Mouse (Mus musculus): ENCODE results near the gene 2900026A02Rik.

Gene 2900026A02Rik

DNA sequence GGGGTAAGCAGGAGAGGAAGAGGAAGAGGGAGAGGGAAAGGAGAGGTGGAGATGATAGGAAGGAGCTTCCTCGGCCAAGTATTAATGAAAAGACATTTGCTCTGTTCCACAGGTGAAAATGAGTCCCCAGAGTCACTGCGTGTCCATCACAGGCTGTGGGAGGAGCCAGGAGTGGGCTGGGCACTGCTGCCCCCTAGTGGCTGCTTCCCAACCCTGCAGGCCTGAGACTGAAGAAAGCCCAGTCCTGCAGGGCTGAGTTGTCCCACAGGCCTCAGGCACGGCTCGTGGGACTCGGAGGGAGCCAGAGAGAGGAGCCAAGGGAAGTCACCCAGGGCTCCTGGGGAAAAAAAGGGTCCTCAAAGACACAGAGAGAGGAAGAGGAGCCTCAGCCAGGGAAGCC lies 47.7 kb downstream of the 2900026A02Rik start:
- peak; percentile 72 for DNase-seq (ENCODE audit: low spot score)

DNA sequence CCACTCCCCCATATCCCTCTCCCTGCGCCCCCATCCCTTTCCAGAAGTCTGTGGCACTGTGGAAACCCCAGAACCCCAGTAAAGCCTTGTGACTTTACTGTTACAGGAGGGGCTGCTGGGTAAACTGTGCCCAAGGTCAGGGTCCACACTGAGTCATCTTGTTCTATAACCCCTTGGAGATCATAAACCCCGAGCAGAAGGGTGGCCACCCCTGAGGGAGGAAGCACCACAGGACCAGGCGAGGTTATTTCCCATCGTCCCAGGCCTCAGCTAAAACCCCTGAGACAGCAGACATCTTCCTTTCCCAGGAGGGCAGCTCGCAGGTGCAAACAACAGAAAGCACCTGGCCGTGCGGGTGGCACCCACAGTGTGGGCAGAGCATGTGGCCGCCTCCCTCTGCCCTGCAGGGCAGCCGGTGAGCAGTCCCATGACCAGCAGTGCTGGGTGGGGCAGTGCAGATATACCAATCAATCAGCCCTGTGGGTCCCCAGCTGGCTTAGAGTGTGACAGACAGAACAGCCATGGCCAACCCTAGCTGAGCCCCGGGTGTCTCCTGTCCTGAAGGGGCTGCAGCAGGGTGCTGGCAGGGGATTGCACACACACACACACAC lies 49.0 kb downstream of the 2900026A02Rik start:
- DNase-seq (ENCODE audit: low spot score), result no peak

DNA sequence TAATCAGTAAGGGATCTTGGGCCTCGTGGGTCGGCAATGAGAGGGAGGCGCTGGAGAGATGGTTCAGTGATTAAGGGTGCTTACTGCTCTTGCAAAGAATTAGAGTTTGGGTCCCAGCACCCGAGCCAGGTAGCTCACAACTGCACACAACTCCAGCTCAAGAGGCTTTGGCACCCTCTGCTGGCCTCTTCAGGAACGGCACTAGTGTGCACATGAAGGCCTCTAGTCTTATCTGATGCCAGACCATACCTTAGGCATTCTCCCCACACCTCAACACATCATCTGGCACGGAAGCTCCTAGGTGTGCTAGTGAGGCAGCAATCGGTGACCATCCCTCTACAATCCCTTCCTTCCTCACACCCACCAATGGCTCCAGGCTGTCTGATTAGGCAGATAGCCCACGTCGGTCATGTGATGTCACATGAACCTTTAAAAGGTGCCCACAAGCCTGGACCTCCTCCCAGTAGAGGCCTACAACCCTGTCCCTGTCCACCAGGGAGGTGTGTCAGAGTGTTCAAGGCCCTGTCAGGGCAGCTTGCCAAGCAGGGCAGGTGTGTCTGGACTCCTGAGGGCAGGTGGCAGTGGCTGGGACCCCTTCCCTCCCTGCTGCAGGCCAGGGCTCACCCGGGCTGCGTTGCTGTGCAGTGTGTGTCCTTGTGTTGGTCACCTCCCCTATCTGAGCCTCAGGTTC lies 50.8 kb downstream of the 2900026A02Rik start:
- no peak for DNase-seq (ENCODE audit: low spot score)

DNA sequence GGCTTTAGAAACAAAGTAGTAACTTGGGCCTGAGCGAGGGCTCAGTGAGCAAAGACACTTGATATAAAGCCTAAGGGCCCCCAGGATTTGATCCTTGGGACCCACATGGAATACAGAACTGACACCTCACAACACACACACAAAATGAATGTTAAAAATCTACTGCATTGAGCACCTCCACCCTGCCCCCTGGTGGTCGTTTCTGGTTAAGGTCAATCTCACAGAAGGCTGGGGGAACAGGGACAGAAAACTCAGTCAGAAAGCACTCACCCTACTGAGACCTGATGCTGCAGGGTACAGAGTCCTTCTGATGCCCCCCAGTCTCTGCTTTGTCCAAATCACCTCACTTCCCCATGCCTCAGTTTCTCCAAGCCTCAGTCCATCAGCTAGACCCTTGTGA lies 53.3 kb downstream of the 2900026A02Rik start:
- DNase-seq (ENCODE audit: low spot score), result no peak

DNA sequence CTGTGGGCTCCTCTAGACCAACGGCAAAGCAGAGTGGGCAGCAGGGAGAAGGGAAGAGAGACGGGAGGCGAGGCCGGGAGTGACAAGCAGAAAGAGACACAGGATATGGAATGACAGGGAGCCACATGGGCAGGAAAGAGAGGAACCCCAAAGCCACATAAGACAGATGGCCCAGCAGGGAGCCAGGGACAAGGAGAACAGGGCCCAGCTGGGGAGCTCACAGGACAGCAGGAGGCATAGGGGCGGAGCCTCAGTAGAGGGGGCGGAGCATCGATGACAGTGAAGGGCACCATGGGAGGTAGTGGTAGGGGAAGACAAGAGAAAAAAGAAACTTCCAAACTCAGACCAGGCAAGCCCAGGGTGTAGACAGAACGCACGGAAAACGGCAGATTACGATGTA lies 55.6 kb downstream of the 2900026A02Rik start:
- no peak for DNase-seq (ENCODE audit: low spot score)

DNA sequence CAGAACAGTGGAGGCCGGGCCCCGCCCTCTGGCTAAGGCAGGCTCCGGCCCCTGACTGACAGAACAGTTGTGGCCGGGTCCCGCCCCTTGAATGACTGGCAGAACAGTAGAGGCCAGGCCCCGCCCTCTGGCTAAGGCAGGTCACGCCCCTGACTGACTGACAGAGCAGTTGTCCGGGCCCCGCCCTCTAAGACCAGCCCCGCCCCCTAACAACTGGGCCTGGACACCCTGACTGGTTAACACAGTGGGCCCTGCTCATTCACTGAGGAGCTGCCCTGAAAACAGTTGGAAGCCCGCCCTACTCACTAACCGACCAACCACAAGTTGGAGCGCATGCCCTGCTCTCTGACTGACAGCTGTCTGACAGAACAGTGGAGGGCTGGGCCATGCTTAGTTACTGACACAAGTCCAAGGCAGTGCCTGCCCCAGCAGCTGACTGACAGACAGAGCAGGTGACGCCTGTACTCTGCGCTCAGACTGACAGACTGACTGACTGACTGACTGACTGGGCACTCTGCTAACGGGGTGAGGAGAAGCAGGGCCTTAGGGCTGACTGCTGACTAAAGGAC lies 56.1 kb downstream of the 2900026A02Rik start:
- no peak for DNase-seq (ENCODE audit: low spot score)

DNA sequence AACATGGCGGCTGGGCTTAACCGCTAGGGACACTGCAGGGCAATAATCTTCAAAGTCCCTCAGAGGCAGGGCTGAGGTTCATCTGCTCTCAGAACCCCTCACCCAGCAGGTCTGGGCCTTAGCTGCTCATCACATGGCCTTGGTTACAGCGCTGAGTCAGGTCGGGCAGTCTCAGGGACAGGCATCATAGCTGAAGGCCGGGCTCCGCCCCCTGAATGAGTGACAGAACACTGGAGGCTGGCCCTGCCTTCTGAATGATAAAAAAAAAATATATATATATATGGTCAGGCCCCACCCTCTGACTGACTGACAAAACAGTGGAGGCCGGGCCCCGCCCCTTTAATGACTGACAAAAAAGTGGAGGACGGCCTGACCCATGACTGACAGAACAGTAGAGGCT lies 56.6 kb downstream of the 2900026A02Rik start:
- no peak for DNase-seq (ENCODE audit: low spot score)

DNA sequence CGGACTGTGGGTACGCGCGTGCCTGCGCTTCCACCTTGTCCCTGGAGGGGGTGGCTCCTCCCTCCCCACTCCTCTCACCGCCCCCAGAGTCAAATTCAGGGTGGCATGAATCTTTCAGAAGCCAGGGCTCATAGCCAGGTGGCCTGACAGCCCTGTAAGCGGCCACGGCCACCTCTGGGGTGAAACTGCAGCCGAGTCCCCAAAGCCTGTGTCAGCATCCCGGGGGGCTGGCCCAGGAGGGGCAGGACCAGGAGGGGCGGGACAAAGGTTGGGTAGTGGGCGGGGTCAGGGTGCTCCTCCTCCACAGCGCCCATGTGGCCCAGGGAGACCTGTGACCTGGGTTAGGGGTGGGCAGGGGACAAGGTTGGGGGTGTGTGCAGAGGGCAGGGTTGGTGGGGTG lies 57.9 kb downstream of the 2900026A02Rik start:
- no peak for DNase-seq (ENCODE audit: low spot score)

DNA sequence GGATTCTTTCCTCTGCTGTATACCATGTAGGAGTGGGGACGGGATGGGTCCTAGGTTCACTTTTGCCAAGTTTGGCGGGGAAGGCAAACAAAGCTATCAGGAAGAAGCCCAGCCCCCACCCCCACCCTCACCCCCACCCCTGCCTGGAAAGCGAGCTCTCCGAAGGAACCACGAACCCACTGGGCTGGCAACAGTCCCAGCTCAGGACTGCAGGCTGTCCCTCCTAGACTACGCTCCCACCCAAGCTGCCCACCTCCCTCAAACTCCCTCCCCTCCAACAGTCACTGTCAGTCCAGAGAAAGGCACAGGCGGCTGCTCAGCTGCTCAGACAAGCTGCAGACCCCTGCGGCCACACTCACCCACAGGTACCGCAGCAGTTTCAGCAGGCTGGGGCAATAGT lies 58.3 kb downstream of the 2900026A02Rik start:
- DNase-seq (ENCODE audit: low spot score), result no peak

DNA sequence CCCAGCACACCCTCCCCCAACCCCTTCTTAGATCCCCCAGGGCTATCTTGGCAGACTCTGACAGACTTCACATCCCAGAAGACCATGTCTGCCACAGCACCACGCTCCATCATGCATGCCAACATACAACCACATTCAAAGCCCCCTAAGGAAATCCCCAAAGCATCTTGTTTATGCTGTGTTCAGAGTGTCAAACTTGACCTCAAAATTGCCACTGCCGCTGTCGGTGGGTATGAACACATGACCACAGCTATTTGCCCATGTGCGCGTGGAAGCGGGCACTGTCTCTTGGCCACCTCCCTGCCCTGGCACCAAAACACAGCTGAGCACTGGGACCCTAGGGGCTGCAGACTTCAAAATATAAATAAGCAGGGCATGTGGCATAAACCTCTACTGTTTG lies 59.5 kb downstream of the 2900026A02Rik start:
- no peak for DNase-seq (ENCODE audit: low spot score)

DNA sequence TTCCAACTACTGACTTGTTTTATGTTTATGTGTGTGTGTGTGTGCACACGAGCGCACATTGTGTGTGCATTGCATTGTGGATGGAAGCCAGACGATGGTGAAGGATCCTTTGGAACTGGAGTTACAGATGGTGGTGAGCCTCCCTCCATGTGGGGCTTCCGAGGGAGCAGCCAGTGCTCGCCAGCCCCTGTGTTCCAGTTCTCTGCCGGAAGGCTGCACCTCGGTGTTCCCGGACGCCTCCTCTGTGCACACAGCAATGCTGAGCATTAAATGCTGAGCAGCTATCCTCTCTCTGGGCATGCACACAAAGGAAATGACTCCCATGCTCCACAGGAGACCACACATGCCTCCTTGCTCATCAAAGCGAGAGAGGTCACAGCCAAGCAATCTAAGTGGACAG lies 60.7 kb downstream of the 2900026A02Rik start:
- no peak for DNase-seq (ENCODE audit: low spot score)

DNA sequence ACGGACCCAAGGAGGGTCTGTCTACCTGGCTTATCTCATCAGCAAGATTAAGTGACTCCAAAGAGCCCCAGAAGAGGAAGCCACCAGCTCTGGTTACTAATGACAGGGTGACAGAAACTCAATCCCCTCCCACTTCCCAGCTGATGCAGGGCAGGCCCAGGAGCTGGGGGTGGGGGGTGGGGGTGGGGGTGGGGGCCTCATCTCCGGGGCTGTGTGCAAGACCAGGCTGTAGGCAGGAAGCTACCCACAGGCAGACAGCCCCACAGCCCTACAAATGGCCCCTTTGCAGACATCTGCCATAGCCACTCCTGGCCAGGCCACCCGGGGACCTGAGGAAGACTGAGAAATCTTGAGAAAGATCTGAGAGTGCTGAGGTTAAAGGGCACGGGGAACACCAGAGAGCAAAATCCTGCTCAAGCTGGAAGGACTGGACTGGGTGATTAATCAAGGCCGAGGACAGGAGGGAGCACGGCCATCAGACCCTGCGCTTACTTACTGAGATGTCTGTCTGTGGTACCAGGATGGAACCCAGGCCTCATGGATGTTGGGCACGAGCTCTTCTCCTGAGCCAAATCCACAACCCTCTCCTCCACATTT lies 62.2 kb downstream of the 2900026A02Rik start:
- DNase-seq (ENCODE audit: low spot score), result no peak

DNA sequence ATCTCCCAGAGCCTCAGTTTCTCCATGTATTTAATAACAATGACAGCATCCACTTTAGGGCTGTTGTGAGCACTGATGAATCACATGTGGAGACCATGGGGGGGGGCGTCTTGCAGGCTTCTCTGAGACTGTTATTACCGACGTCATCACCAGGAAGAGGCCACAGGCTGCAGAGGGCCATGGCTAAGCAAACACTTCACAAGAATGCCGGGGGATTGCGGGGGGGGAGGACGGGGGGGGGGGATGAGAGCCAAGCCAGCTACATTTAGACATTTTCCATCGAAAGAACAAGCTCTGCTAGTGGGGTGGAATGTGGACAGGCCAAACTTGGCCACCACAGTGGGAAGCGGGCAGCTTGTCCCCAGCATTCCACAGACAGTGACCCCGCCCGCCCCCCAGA lies 63.4 kb downstream of the 2900026A02Rik start:
- DNase-seq (ENCODE audit: low spot score), result no peak

DNA sequence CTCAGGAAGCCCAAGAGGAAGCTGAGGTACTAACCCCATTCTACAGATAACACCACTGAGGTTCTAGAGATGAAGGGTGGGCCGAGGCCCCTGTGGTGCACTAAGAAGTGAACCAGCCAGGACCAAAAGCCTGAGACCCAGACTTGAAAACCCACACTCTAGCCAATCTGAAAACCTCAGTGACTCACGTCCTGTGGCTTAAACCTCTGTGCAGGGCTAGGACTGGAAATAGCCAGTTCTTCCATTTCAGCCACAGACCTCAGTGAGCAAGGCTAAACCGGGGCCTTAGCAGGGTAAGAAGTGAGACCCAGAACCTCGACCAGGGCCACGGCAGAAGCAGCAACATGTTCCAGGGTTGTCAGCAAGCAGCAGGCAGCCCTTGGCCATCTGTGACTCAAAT lies 64.0 kb downstream of the 2900026A02Rik start:
- no peak for DNase-seq (ENCODE audit: low spot score)

DNA sequence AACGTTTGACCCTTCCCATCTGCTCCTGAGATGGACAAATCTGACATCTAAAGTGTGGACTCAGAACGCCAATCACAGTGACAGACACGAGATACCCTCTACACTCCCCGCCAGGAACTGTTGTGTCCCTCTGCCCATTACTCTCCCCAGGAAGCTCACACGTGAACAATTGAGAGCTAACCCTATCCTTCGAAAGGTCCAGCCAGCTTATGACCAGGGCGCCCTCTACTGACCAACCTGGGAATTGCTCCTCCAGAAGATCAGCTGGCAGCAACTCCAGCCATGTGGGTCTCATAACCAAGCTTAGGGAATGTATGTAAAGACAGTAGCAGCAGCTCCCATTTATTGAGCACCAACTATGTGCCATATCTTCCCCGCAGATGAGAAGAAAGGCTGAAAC lies 65.9 kb downstream of the 2900026A02Rik start:
- peak; percentile 81 for DNase-seq (ENCODE audit: low spot score)

DNA sequence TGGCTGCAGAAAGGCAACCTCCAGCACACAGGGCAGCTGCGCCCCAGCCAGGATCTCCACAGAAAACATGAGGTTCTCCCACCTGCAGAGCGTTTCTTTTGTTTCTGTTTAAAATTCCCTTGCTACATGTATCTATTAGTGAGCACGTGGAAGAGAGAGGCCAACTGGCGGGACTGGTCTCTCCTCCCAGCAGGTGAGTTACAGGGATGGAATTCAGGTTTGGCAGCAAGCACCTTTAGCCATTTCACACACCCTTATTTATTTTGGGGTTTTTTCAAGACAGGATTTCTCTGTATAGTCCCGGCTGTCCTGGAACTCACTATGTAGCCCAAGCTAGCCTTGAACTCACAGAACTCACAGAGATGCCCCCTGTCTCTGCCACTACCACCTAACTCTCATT lies 66.6 kb downstream of the 2900026A02Rik start:
- DNase-seq (ENCODE audit: low spot score), result no peak

DNA sequence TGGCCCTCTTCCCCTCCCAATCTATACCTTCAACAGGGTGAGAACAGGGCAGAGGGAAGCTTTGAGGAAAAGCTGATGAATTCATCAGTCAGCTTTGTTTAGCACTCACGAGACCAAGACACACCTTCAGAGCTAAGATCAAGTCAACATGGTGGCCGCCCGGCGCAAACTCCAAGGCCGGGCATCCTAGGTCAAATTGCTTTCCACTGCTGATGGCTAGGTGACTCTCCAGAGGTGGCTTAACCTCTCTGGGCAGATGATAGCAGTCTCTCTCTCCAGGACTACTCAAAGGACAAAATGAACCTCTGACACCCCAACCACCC lies 67.6 kb downstream of the 2900026A02Rik start:
- no peak for DNase-seq (ENCODE audit: low spot score)

DNA sequence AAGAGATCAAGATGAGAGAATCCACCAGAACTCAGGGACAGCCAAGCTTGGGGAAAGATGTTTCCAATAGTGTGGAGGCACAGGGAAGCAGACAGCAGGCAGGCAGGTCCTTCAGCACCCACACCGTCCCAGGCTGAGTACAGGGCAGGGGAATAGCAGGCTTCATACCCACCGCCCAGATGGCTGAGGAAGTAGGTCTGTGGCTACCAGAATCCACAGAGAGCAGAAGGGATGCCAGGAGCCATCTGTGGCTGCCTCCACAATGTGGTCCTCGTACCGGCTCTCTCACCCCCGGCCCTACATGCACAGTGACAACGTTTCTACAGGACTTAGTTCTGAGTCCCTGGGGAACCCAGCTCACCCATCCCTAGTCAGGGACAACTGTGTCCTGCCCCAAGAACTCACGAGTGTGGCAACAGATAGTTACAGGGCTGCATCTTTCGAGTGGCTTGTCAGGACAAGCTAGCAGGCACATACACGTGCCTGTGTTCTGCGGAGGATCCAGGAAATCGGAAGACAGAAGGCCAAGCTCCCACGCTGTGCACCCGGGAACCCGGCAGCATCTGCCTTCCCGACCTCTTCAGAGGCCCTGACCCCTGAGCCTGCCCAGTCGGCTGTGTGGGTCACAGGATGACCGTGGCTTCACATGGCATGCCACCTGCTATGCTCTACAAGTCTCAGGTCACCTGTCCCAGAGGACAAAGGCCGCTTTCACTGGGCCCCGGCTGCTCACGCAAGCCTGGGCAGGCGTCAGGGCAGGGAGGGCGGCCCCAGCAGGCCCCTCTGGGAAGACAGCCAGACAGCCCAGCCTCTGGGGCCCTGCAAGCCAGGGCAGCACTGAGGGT lies 68.2 kb downstream of the 2900026A02Rik start:
- DNase-seq (ENCODE audit: low spot score), result no peak

DNA sequence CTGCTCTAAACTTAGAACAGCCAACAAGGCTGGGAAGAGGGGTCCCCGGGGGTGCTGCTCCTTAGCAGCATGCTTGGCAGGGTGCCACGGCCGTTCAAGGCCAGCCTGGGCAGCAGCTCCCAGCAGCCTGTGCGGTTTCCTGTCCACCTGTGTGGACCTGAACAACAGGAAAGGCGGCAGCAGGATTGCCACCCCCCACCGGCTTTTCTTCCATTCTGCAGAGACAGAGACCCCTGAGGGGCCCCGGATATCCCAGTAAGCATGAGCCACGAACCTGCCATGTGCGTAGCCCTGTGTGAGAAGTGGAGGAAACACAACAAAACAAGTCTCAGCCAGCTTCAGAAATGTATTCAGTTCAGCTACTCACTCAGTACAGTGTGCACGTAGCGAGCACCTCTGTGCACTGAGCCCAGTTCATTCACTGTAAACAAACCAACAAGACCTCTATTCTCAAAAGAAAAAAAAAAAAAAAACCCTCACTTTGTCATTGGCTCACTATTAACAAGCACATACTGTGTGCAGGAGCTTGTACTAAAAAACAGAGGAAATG lies 69.4 kb downstream of the 2900026A02Rik start:
- no peak for DNase-seq (ENCODE audit: low spot score)

DNA sequence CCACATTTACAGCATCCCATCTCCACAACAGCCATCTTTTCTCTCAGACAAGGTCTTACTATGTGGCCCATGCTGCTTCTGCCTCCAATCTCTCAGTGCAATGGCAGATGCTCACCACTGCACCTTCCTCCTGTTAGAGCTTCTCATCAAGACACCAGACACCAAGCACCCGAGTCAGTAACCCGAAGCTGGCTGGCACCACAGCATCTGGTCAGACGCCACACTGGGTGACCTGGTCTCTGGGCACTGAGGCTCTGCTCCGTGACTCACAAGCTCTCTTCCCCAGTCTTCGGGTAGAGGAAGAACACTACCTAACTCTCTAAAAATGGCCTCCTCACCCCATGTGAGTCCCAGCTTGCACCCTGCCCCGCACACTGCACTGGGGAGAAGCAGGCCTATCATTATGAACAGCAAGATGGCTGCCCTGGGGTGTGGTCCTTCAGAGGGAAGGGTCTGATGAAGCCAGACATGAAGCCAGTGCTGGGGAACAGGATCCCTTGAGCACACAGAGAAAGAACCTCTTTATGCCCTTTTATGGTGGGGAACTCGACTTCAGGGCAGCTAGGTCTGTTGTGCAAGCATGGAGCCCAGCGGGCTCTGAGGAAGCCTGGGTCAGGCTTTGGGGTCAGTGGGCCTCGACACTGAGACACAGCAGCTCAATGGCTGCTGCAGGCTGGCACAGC lies 70.0 kb downstream of the 2900026A02Rik start:
- DNase-seq (ENCODE audit: low spot score), result no peak

DNA sequence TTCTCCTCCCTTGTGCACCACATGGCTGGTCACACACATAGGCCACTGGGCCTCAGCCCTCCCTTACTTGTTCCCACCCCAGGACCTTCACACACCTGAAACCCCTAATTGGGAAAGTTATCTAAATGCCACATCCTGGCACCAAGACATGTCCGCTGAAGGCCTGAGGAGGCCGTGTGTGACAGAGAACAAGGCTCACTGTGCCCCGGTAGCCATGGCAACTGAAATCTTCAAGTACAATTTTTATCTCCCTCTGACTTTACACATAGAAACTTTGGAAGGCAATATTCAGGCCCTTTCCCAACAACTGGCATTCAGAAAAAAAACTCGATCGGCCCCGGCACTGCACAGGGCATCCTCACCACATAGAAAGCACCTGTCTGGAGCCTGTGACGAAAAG lies 72.0 kb downstream of the 2900026A02Rik start:
- DNase-seq (ENCODE audit: low spot score), result no peak

DNA sequence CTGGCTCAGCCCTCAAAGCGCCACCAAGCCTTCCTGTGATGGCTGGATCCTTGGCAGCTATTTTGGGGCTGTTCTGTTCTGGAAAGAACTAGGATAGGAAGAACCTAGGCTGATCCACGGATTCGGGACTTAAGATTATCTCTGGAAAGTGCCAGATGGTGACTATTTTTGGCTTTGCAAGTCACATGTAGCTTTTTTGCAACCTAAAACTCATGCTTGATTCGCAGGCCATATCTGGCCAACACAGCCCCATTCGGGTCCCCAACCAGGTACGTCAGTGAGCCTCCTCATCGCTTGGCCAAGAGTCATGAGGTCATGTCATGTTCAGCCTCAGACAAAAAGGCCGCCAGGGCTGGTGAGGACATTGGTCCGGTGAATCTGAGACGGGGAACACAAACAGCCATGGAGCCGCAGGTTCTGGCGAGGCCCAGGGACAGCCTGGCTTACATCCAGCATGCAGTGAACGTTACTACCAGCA lies 73.0 kb downstream of the 2900026A02Rik start:
- no peak for DNase-seq (ENCODE audit: low spot score)
